24 mouse cellular contexts compared by ENCODE assay signal in the genomic region with DNA sequence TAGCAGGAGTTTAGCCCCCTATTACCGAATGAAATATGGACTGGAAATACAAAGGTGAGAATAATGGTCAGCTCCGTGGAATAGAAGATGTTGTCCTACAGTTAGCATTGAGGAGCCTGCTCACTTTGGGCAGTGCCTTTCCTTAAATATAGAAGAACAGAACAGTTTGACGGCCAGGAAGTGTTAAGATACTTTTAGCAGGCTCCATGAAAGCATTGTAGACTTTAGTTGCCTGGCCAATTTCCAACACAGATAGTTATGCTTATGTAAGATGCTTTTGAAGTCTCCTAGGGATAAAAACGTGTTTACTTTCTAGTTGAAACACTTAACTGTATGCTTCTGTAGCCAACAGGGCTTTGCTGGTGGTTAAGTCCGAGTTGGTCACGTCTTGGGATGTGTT.
DNase-seq lines count a peak whose midpoint lies in the region; ATAC-seq and TF ChIP-seq lines count a peak whose summit lies in the region.
"Had no signal": no experiment of that assay in that cellular context is flagged by ENCODE, and none has a peak within 500 bp of the region (broad histone marks: within the 10 kb centered on the region; RNA-seq: fewer than 3 reads in every experiment).

No protein-coding gene starts in this region.

- H3K9ac ChIP-seq in lung, embryonic 14.5 days, result no peak overlapping the region
- H3K9ac ChIP-seq: forebrain, embryonic 13.5 days; heart, embryonic 13.5 days; hindbrain, embryonic 14.5 days had no signal

- peak; percentile 63 for DNase-seq in heart, adult 11 months
- DNase-seq in heart, adult 8-10 months (ENCODE audit: low spot score), result no peak
- DNase-seq in lung, embryonic 14.5 days, result peak; percentile 80
- DNase-seq in lung, postnatal 10 days, result no peak
- DNase-seq: adrenal gland, adult 8-10 months; adrenal gland, postnatal 25 days; cerebellum, adult 18-20 months; cerebellum, adult 9-10 months; cerebellum, postnatal 14 days; gastrocnemius, postnatal 10 days; heart, adult 18-20 months; heart, postnatal 14 days; heart, postnatal 4 days had no signal

- H3K9me3 ChIP-seq in lung, embryonic 14.5 days (ENCODE audit: low read depth, low read length), result no peaks in the 10 kb centered on the region
- H3K9me3 ChIP-seq: forebrain, embryonic 10.5 days; forebrain, embryonic 13.5 days; heart, embryonic 10.5 days; heart, embryonic 13.5 days had no signal

- TF ChIP-seq CTCF in lung, embryonic 14.5 days (IDR thresholded peaks at IDR 0.05; ENCODE audit: low read depth), result no peak

- no peaks in the 10 kb centered on the region for H3K27me3 ChIP-seq in lung, embryonic 14.5 days (ENCODE audit: insufficient read depth, low read length)
- no peaks in the 10 kb centered on the region for H3K27me3 ChIP-seq in myocyte (ENCODE audit: control insufficient read depth, insufficient read depth, insufficient read length)
- H3K27me3 ChIP-seq: forebrain, embryonic 13.5 days; heart, embryonic 13.5 days had no signal

- H3K4me1 ChIP-seq in lung, embryonic 14.5 days (ENCODE audit: insufficient read depth), result peaks cover 10% of the 10 kb centered on the region; the same call in 1 of the 2 replicates
- H3K4me1 ChIP-seq: forebrain, embryonic 10.5 days; forebrain, embryonic 13.5 days had no signal

- TF ChIP-seq POLR2A in myocyte (IDR thresholded peaks at IDR 0.05; ENCODE audit: insufficient read length, low read depth), result no peak

- H3K4me2 ChIP-seq in lung, embryonic 14.5 days, result no peak overlapping the region
- H3K4me2 ChIP-seq in myocyte (ENCODE audit: low read depth), result peak overlapping the region; percentile 49
- H3K4me2 ChIP-seq: forebrain, embryonic 13.5 days; heart, embryonic 13.5 days; hindbrain, embryonic 14.5 days had no signal

- H3ac ChIP-seq in myocyte (ENCODE audit: control insufficient read depth, insufficient read length), result no peak overlapping the region

- H3K36me3 ChIP-seq in lung, embryonic 14.5 days (ENCODE audit: insufficient read depth), result no peaks in the 10 kb centered on the region
- H3K36me3 ChIP-seq in myocyte (ENCODE audit: control insufficient read depth, insufficient read depth), result no peaks in the 10 kb centered on the region
- H3K36me3 ChIP-seq: forebrain, embryonic 10.5 days; heart, embryonic 10.5 days; heart, embryonic 13.5 days had no signal

- H3K4me3 ChIP-seq in lung, embryonic 14.5 days (ENCODE audit: low read depth, low read length), result no peak overlapping the region
- no peak overlapping the region for H3K4me3 ChIP-seq in myocyte
- H3K4me3 ChIP-seq: forebrain, embryonic 10.5 days; forebrain, embryonic 13.5 days; heart, embryonic 10.5 days; heart, embryonic 13.5 days had no signal

- 49% methylated on average over 6 of the region's 6 CpGs for WGBS in lung, embryonic 14.5 days

- H3K79me2 ChIP-seq in myocyte (ENCODE audit: control insufficient read depth, insufficient read depth), result peaks cover 18% of the 10 kb centered on the region

- ATAC-seq in lung, embryonic 14.5 days (ENCODE audit: insufficient read depth), result no peak
- ATAC-seq in activated CD4-positive, CD25-positive, alpha-beta regulatory T cell, adult 4 months, result no peak
- ATAC-seq: CD4-positive, CD25-positive, alpha-beta regulatory T cell, adult 4 months; forebrain, embryonic 13.5 days; forebrain, embryonic 16.5 days; hindbrain, postnatal 0 days; inflammation-experienced regulatory T-cells, adult 6 months had no signal

- no peak overlapping the region for H3K27ac ChIP-seq in lung, embryonic 14.5 days (ENCODE audit: low read depth)
- H3K27ac ChIP-seq: forebrain, embryonic 10.5 days; forebrain, embryonic 13.5 days; heart, embryonic 10.5 days; heart, embryonic 13.5 days; hindbrain, embryonic 14.5 days; hindbrain, postnatal 0 days had no signal

TF ChIP-seq in myocyte, 11 proteins besides CTCF, POLR2A, EP300 and RAD21:
- TF ChIP-seq E2F4 (IDR thresholded peaks at IDR 0.05; ENCODE audit: insufficient read depth) (no peak), POLR2AphosphoS2 (IDR thresholded peaks at IDR 0.05; ENCODE audit: insufficient read length, low read depth) (no peak), SRF (IDR thresholded peaks at IDR 0.05; ENCODE audit: control insufficient read depth, insufficient read length, low read depth) (no peak), TCF12 (IDR thresholded peaks at IDR 0.05; ENCODE audit: insufficient read depth, poor library complexity, severe bottlenecking) (no peak), USF1 (IDR thresholded peaks at IDR 0.05; ENCODE audit: low read depth) (no peak), MYOG (IDR thresholded peaks at IDR 0.05; ENCODE audit: control insufficient read depth in 1 of 3, insufficient read depth in 1 of 3, insufficient read length in 2 of 3, low read depth in 2 of 3) (no peak), CEBPB (IDR thresholded peaks at IDR 0.05; ENCODE audit: insufficient read depth, poor library complexity, severe bottlenecking) (no peak), REST (IDR thresholded peaks at IDR 0.05; ENCODE audit: insufficient read depth, insufficient read length) (no peak), MYOD1 (IDR thresholded peaks at IDR 0.05; ENCODE audit: control insufficient read depth in 1 of 3, insufficient read length in 2 of 3, low read depth in 2 of 3) (no peak), MAX (IDR thresholded peaks at IDR 0.05; ENCODE audit: low read depth) (no peak), TCF3 (IDR thresholded peaks at IDR 0.05; ENCODE audit: insufficient read length, low read depth) (no peak)
TF ChIP-seq in myocyte: peak in this region for 0.

Comparison
In these comparisons a context has a peak if more than half of its experiments do, and no peak if none do; other contexts are left out.
1. DNase-seq: peak in heart, adult 11 months (single experiment) and lung, embryonic 14.5 days (single experiment); none in heart, adult 8-10 months (single experiment) and lung, postnatal 10 days (single experiment).